In the genomic region with DNA sequence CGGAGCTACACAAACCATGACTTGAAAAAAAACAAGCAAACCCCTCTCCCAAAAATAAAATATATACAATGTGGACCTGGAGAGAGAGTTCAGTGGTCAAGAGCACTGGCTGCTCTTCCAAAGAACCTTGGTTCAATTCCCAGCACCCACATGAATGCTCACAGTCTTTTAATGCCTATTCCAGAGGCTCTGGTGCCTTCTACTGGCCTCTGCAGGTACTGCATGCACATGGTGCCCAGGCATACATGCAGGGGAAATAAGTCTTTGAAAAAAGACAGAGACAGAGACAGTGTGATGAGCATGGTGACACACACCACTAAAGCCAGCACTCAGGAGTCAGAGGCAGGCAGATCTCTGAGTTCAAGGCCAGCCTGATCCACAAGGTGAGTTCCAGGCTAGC, we compare ENCODE assay signal across 15 mouse cellular contexts. TPM values are rescaled to one million over a fixed set of nuclear protein-coding genes. Genes with fewer than 3 reads are reported as not detected.
A peak's percentile ranks its signal among the peaks of the same experiment; 100 is the strongest.
DNase-seq lines count a peak whose midpoint lies in the region; ATAC-seq and TF ChIP-seq lines count a peak whose summit lies in the region.
"Had no signal": no experiment of that assay in that cellular context is flagged by ENCODE, and none has a peak within 500 bp of the region (broad histone marks: within the 10 kb centered on the region; RNA-seq: fewer than 3 reads in every experiment).

No protein-coding gene starts in this region.

- H3K27ac ChIP-seq in gastrocnemius, adult 2 months = no peak overlapping the region
- no peak overlapping the region; the same call in 1 of the 2 replicates for H3K27ac ChIP-seq in lung, postnatal 0 days (ENCODE audit: low read length)
- H3K27ac ChIP-seq in liver, postnatal 0 days (ENCODE audit: low read depth) = no peak overlapping the region
- H3K27ac ChIP-seq: heart, embryonic 13.5 days; limb, embryonic 15.5 days had no signal

- H3K36me3 ChIP-seq in lung, postnatal 0 days (ENCODE audit: insufficient read depth, low read length) = peaks cover 24% of the 10 kb centered on the region; the same call in 1 of the 2 replicates
- peaks cover 56% of the 10 kb centered on the region for H3K36me3 ChIP-seq in liver, postnatal 0 days (replicated peaks; ENCODE audit: insufficient read depth, low read length)
- H3K36me3 ChIP-seq: intestine, embryonic 15.5 days had no signal

- 100% methylated on average over 1 of the region's 1 CpGs for WGBS in lung, postnatal 0 days
- 100% methylated on average over 1 of the region's 1 CpGs for WGBS in liver, postnatal 0 days (ENCODE audit: insufficient replicate concordance)

- H3K9me3 ChIP-seq in lung, postnatal 0 days (ENCODE audit: low read length) = no peaks in the 10 kb centered on the region
- peaks cover 5% of the 10 kb centered on the region for H3K9me3 ChIP-seq in liver, postnatal 0 days (ENCODE audit: low read length)
- H3K9me3 ChIP-seq: intestine, embryonic 15.5 days; limb, embryonic 15.5 days had no signal

- TF ChIP-seq EP300 in lung, postnatal 0 days (IDR thresholded peaks at IDR 0.05) = no peak
- TF ChIP-seq EP300 in liver, postnatal 0 days (IDR thresholded peaks at IDR 0.05; ENCODE audit: low read depth) = no peak

- no peak overlapping the region for H3K4me2 ChIP-seq in lung, postnatal 0 days (replicated peaks; ENCODE audit: low read depth, low read length)
- H3K4me2 ChIP-seq in liver, postnatal 0 days (ENCODE audit: low read depth, low read length) = no peak overlapping the region
- H3K4me2 ChIP-seq: heart, embryonic 13.5 days; intestine, embryonic 15.5 days; limb, embryonic 15.5 days; midbrain, embryonic 11.5 days had no signal

- peak; percentile 52 for TF ChIP-seq CTCF in gastrocnemius, adult 2 months (IDR thresholded peaks at IDR 0.05)
- peak; percentile 64 for TF ChIP-seq CTCF in lung, postnatal 0 days (IDR thresholded peaks at IDR 0.05)
- peak; percentile 70 for TF ChIP-seq CTCF in liver, postnatal 0 days (IDR thresholded peaks at IDR 0.05; ENCODE audit: low read depth)

- no peaks in the 10 kb centered on the region for H3K27me3 ChIP-seq in lung, postnatal 0 days (replicated peaks; ENCODE audit: insufficient read depth, low read length)
- no peaks in the 10 kb centered on the region for H3K27me3 ChIP-seq in liver, postnatal 0 days (ENCODE audit: insufficient read depth, low read length)
- H3K27me3 ChIP-seq: heart, embryonic 13.5 days; intestine, embryonic 15.5 days; limb, embryonic 15.5 days had no signal

- no peak overlapping the region for H3K4me3 ChIP-seq in gastrocnemius, adult 2 months
- H3K4me3 ChIP-seq in lung, postnatal 0 days (ENCODE audit: low read depth, low read length) = no peak overlapping the region
- H3K4me3 ChIP-seq in liver, postnatal 0 days (ENCODE audit: low read depth, low read length) = no peak overlapping the region
- H3K4me3 ChIP-seq: heart, embryonic 13.5 days; intestine, embryonic 15.5 days; limb, embryonic 15.5 days had no signal

- intact Hi-C loops in gastrocnemius, adult 2 months (cut with DNase I) = no loop called here

- peaks cover 25% of the 10 kb centered on the region; the same call in 1 of the 2 replicates for H3K4me1 ChIP-seq in lung, postnatal 0 days (ENCODE audit: insufficient read depth, low read depth, low read length)
- H3K4me1 ChIP-seq in liver, postnatal 0 days (ENCODE audit: insufficient read depth) = peaks cover 3% of the 10 kb centered on the region

- ATAC-seq in lung, postnatal 0 days = no peak
- no peak for ATAC-seq in liver, postnatal 0 days

- no peak overlapping the region for H3K9ac ChIP-seq in lung, postnatal 0 days (replicated peaks; ENCODE audit: low read depth)
- H3K9ac ChIP-seq in liver, postnatal 0 days (replicated peaks) = no peak overlapping the region
- H3K9ac ChIP-seq: heart, embryonic 13.5 days; intestine, embryonic 15.5 days; limb, embryonic 15.5 days had no signal

- DNase-seq in gastrocnemius, adult 2 months = no peak
- DNase-seq in gastrocnemius, postnatal 4 days (ENCODE audit: low spot score in 2 of 2) = no peak
- DNase-seq in lung, postnatal 0 days (ENCODE audit: low spot score) = no peak
- DNase-seq in lung, postnatal 25 days (ENCODE audit: low spot score) = no peak
- DNase-seq in ES-CJ7 (ENCODE audit: low read depth, low spot score) = peak; percentile 71
- no peak for DNase-seq in liver, postnatal 0 days
- DNase-seq in urinary bladder, postnatal 14 days (ENCODE audit: low spot score) = no peak
- DNase-seq in embryo, embryonic 11 days = no peak
- DNase-seq: adrenal gland, postnatal 10 days; cerebellum, adult 11-12 months; spleen, adult 18-20 months had no signal

RNA-seq across cellular contexts. Expression of a gene that starts 15.8 kb away (rescaled TPM):
- total RNA-seq in gastrocnemius, adult 2 months (2021) = 1 to 10 TPM; 3.3 to 4.1 TPM
- total RNA-seq in gastrocnemius, postnatal 4 days (2021) = 10 to 100 TPM; 11.4 to 12.8 TPM
- polyA plus RNA-seq in lung, postnatal 0 days (2015; fragmentation: Nextera tagmentation; extraction: Ambion mirVana) = 18.9 and 21.9 TPM in 2 replicates
- 19.1 and 19.3 TPM in 2 replicates for polyA plus RNA-seq in liver, postnatal 0 days (2015; fragmentation: Nextera tagmentation; extraction: Ambion mirVana)

RNA-seq across cellular contexts. Expression of a gene that starts 24.2 kb away (rescaled TPM):
- total RNA-seq in gastrocnemius, adult 2 months (2021) = under 1 TPM in 1 of 2 experiments, not detected in 1; 0.18 TPM
- under 1 TPM; 0.20 to 0.21 TPM for total RNA-seq in gastrocnemius, postnatal 4 days (2021)
- polyA plus RNA-seq in lung, postnatal 0 days (2015; fragmentation: Nextera tagmentation; extraction: Ambion mirVana) = 0.10 and 0.17 TPM in 2 replicates
- 0.23 and 0.33 TPM in 2 replicates for polyA plus RNA-seq in liver, postnatal 0 days (2015; fragmentation: Nextera tagmentation; extraction: Ambion mirVana)
- polyA plus RNA-seq: intestine, embryonic 15.5 days had no signal

RNA-seq across cellular contexts. Expression of a gene that starts 28.4 kb away (rescaled TPM):
- 1 to 10 TPM; 7.1 to 9.8 TPM for total RNA-seq in gastrocnemius, adult 2 months (2021)
- total RNA-seq in gastrocnemius, postnatal 4 days (2021) = 10 to 100 TPM; 15.1 to 17.8 TPM
- polyA plus RNA-seq in lung, postnatal 0 days (2015; fragmentation: Nextera tagmentation; extraction: Ambion mirVana) = 30.5 TPM in 2 replicates
- 38.5 and 42.9 TPM in 2 replicates for polyA plus RNA-seq in liver, postnatal 0 days (2015; fragmentation: Nextera tagmentation; extraction: Ambion mirVana)

RNA-seq across cellular contexts. Expression of a gene that starts 33.1 kb away (rescaled TPM):
- total RNA-seq in gastrocnemius, adult 2 months (2021) = 10 to 100 TPM; 12.5 to 14.4 TPM
- total RNA-seq in gastrocnemius, postnatal 4 days (2021) = 10 to 100 TPM; 13.1 to 13.4 TPM
- polyA plus RNA-seq in lung, postnatal 0 days (2015; fragmentation: Nextera tagmentation; extraction: Ambion mirVana) = 42.5 and 44.5 TPM in 2 replicates
- polyA plus RNA-seq in liver, postnatal 0 days (2015; fragmentation: Nextera tagmentation; extraction: Ambion mirVana) = 24.1 and 26.1 TPM in 2 replicates

RNA-seq across cellular contexts. Expression of a gene that starts 41.3 kb away (rescaled TPM):
- total RNA-seq in gastrocnemius, adult 2 months (2021) = 1 to 10 TPM; 1.5 to 2.2 TPM
- total RNA-seq in gastrocnemius, postnatal 4 days (2021) = 1 to 10 TPM; 4.9 to 6.2 TPM
- 9.8 and 10.4 TPM in 2 replicates for polyA plus RNA-seq in lung, postnatal 0 days (2015; fragmentation: Nextera tagmentation; extraction: Ambion mirVana)
- 8.1 and 8.2 TPM in 2 replicates for polyA plus RNA-seq in liver, postnatal 0 days (2015; fragmentation: Nextera tagmentation; extraction: Ambion mirVana)
